Mouse (Mus musculus) liver, postnatal 0 days (tissue): ENCODE data around the gene Lelp1.

Source experiments
- CTCF ChIP-seq: sonication (generic); IDR thresholded peaks from 2 replicates; pipeline ENCODE4 v1.5.1; 2016; ENCODE audit warnings: antibody characterized with exemption, low read depth
- EP300 ChIP-seq: IDR thresholded peaks from 2 replicates; pipeline ENCODE4 v1.6.1; 2016; ENCODE audit warnings: antibody characterized with exemption, low read depth, mild to moderate bottlenecking

GRCm38 (mm10) chr3:92111526-92111925 lies 31.0 kb downstream of the Lelp1 start:
- no peak for TF ChIP-seq CTCF
- no peak for TF ChIP-seq EP300
